Mouse (Mus musculus) MEL (cell line): ENCODE measurements around the gene Xpo6. TPM values are rescaled to one million over a fixed set of nuclear protein-coding genes. Genes with fewer than 3 reads are reported as not detected.

Source experiments
- DNase-seq: peaks from one replicate; pipeline ENCODE4 v3.0.0; 2011; ENCODE audit warnings: low read depth, low spot score
- H3K27ac ChIP-seq: 2 replicates; pipeline ENCODE4 v1.5.1; 2012; ENCODE audit warnings: low read depth, mild to moderate bottlenecking, control low read depth, low read length, moderate library complexity; ENCODE audit not compliant: control insufficient read depth
- H3K27me3 ChIP-seq, 2 experiments: fragments of 150-350 bp in 1 of 2; sonication (generic) in 1 of 2; 2 replicates each; pipeline ENCODE4 v1.6.1; 2012; ENCODE audit warnings: low read length in 2 of 2, mild to moderate bottlenecking in 2 of 2, improper control_type of control experiment in 1 of 2, moderate library complexity in 1 of 2; ENCODE audit not compliant: insufficient read depth in 2 of 2, control insufficient read depth in 1 of 2
- H3K36me3 ChIP-seq, 2 experiments: 2 replicates each; pipeline ENCODE4 v1.6.1; 2012 to 2014; ENCODE audit warnings: low read length in 2 of 2, improper control_type of control experiment in 1 of 2, inconsistent platforms in 1 of 2, mild to moderate bottlenecking in 1 of 2; ENCODE audit not compliant: insufficient read depth in 2 of 2, control insufficient read depth in 1 of 2
- H3K4me1 ChIP-seq, 2 experiments: fragments of 150-350 bp in 1 of 2; sonication (generic) in 1 of 2; 2 replicates each; pipeline ENCODE4 v1.6.1; 2012; ENCODE audit warnings: low read length in 2 of 2, improper control_type of control experiment in 1 of 2, mild to moderate bottlenecking in 1 of 2; ENCODE audit not compliant: insufficient read depth in 2 of 2, control insufficient read depth in 1 of 2
- H3K4me3 ChIP-seq, 2 experiments: fragments of 150-350 bp in 1 of 2; sonication (generic) in 1 of 2; 2 replicates each; pipeline ENCODE4 v1.5.1; 2012; ENCODE audit warnings: low read depth in 2 of 2, low read length in 2 of 2, mild to moderate bottlenecking in 2 of 2, moderate library complexity in 2 of 2, control low read depth in 1 of 2, improper control_type of control experiment in 1 of 2; ENCODE audit not compliant: control insufficient read depth in 1 of 2, insufficient read depth in 1 of 2
- H3K79me2 ChIP-seq: 2 replicates; pipeline ENCODE4 v1.6.1; 2012; ENCODE audit warnings: mild to moderate bottlenecking, low read length, moderate library complexity; ENCODE audit not compliant: control insufficient read depth, poor library complexity, insufficient read depth
- H3K9ac ChIP-seq: 2 replicates; pipeline ENCODE4 v1.6.1; 2012; ENCODE audit warnings: low read depth, mild to moderate bottlenecking, control low read depth, low read length, moderate library complexity; ENCODE audit not compliant: control insufficient read depth, poor library complexity, severe bottlenecking
- H3K9me3 ChIP-seq: fragments of 150-350 bp; sonication (generic); replicated peaks from 2 replicates; pipeline ENCODE4 v1.6.1; 2012; ENCODE audit warnings: mild to moderate bottlenecking, low read length, improper control_type of control experiment, moderate library complexity; ENCODE audit not compliant: insufficient read depth
- BHLHE40 ChIP-seq: IDR thresholded peaks from 2 replicates; pipeline ENCODE4 v1.6.1; 2012; ENCODE audit warnings: low read depth, mild to moderate bottlenecking, inconsistent platforms, low read length, improper control_type of control experiment, borderline replicate concordance
- CHD1 ChIP-seq: IDR thresholded peaks from 2 replicates; pipeline ENCODE4 v1.6.1; 2012; ENCODE audit warnings: low read depth, mild to moderate bottlenecking, inconsistent platforms, low read length, improper control_type of control experiment
- CTCF ChIP-seq, 3 experiments: IDR thresholded peaks in 2 of 3; conservative IDR thresholded peaks in 1 of 3; 2 replicates each; pipeline ENCODE4 v1.5.1; 2011 to 2012; ENCODE audit warnings: low read length in 3 of 3, low read depth in 2 of 3, mild to moderate bottlenecking in 2 of 3, improper control_type of control experiment in 1 of 3, inconsistent platforms in 1 of 3, mixed read lengths in 1 of 3, moderate library complexity in 1 of 3; ENCODE audit not compliant: control insufficient read depth in 1 of 3, insufficient read depth in 1 of 3, poor library complexity in 1 of 3, severe bottlenecking in 1 of 3
- E2F4 ChIP-seq: IDR thresholded peaks from 2 replicates; pipeline ENCODE4 v1.6.1; 2011; ENCODE audit warnings: low read depth, low read length, improper control_type of control experiment, borderline replicate concordance
- EP300 ChIP-seq, 2 experiments: IDR thresholded peaks; 2 replicates each; pipeline ENCODE4 v1.6.1; 2011; ENCODE audit warnings: improper control_type of control experiment in 2 of 2, low read length in 2 of 2, low read depth in 1 of 2, mild to moderate bottlenecking in 1 of 2
- GABPA ChIP-seq: IDR thresholded peaks from 2 replicates; pipeline ENCODE4 v1.6.1; 2012; ENCODE audit warnings: low read depth, mild to moderate bottlenecking, inconsistent platforms, low read length, improper control_type of control experiment, moderate library complexity
- HCFC1 ChIP-seq: IDR thresholded peaks from 2 replicates; pipeline ENCODE4 v1.6.1; 2012; ENCODE audit warnings: low read depth, mild to moderate bottlenecking, inconsistent platforms, low read length, improper control_type of control experiment, moderate library complexity
- JUND ChIP-seq: IDR thresholded peaks from 2 replicates; pipeline ENCODE4 v1.6.1; 2011; ENCODE audit warnings: low read depth, mild to moderate bottlenecking, improper control_type of control experiment, low read length
- MAFK ChIP-seq: IDR thresholded peaks from 2 replicates; pipeline ENCODE4 v1.6.1; 2011; ENCODE audit warnings: low read depth, mild to moderate bottlenecking, low read length, improper control_type of control experiment, borderline replicate concordance
- MAX ChIP-seq: IDR thresholded peaks from 2 replicates; pipeline ENCODE4 v1.6.1; 2011; ENCODE audit warnings: low read length, improper control_type of control experiment
- MAZ ChIP-seq: IDR thresholded peaks from 2 replicates; pipeline ENCODE4 v1.6.1; 2012; ENCODE audit warnings: low read depth, mild to moderate bottlenecking, inconsistent platforms, low read length, improper control_type of control experiment
- MXI1 ChIP-seq: IDR thresholded peaks from 2 replicates; pipeline ENCODE4 v1.6.1; 2011; ENCODE audit warnings: mild to moderate bottlenecking, low read depth, low read length, improper control_type of control experiment
- MYC ChIP-seq: IDR thresholded peaks from 2 replicates; pipeline ENCODE4 v1.6.1; 2011; ENCODE audit warnings: low read depth, mild to moderate bottlenecking, low read length, improper control_type of control experiment, moderate library complexity
- NELFE ChIP-seq: IDR thresholded peaks from 2 replicates; pipeline ENCODE4 v1.6.1; 2011; ENCODE audit warnings: low read depth, low read length, improper control_type of control experiment
- NRF1 ChIP-seq: IDR thresholded peaks from 2 replicates; pipeline ENCODE4 v1.6.1; 2014; ENCODE audit warnings: low read depth, mild to moderate bottlenecking, inconsistent platforms, low read length, improper control_type of control experiment, moderate library complexity; ENCODE audit not compliant: poor library complexity, insufficient read depth, severe bottlenecking
- POLR2AphosphoS2 ChIP-seq: IDR thresholded peaks from 2 replicates; pipeline ENCODE4 v1.6.1; 2011; ENCODE audit warnings: low read length, improper control_type of control experiment
- SMC3 ChIP-seq: IDR thresholded peaks from 2 replicates; pipeline ENCODE4 v1.6.1; 2011; ENCODE audit warnings: low read depth, low read length, improper control_type of control experiment
- TAL1 ChIP-seq: IDR thresholded peaks from 2 replicates; pipeline ENCODE4 v1.6.1; 2012; ENCODE audit warnings: mild to moderate bottlenecking, inconsistent platforms, low read length, moderate library complexity, mixed read lengths
- TBP ChIP-seq: IDR thresholded peaks from 2 replicates; pipeline ENCODE4 v1.8.0; 2011; ENCODE audit warnings: low read depth, low read length, improper control_type of control experiment
- TCF12 ChIP-seq: IDR thresholded peaks from 2 replicates; pipeline ENCODE4 v1.6.1; 2014; ENCODE audit warnings: low read depth, mild to moderate bottlenecking, inconsistent platforms, low read length, improper control_type of control experiment, moderate library complexity
- UBTF ChIP-seq: IDR thresholded peaks from 2 replicates; pipeline ENCODE4 v1.6.1; 2012; ENCODE audit warnings: low read depth, mild to moderate bottlenecking, inconsistent platforms, low read length, improper control_type of control experiment, moderate library complexity, borderline replicate concordance; ENCODE audit not compliant: insufficient read depth
- ZC3H11A ChIP-seq: IDR thresholded peaks from 2 replicates; pipeline ENCODE4 v1.6.1; 2012; ENCODE audit warnings: low read depth, mild to moderate bottlenecking, inconsistent platforms, low read length, improper control_type of control experiment
- ZKSCAN1 ChIP-seq: IDR thresholded peaks from 2 replicates; pipeline ENCODE4 v1.6.1; 2012; ENCODE audit warnings: low read depth, mild to moderate bottlenecking, inconsistent platforms, low read length, improper control_type of control experiment, moderate library complexity
- ZMIZ1 ChIP-seq: IDR thresholded peaks from 2 replicates; pipeline ENCODE4 v1.6.1; 2012; ENCODE audit warnings: low read depth, mild to moderate bottlenecking, inconsistent platforms, low read length, improper control_type of control experiment, moderate library complexity
- polyA plus RNA-seq, 2 experiments: library from polyadenylated mRNA; stranded (reverse) in 1 of 2; unstranded in 1 of 2; fragments of >175 nt in 1 of 2; fragments of >200 nt in 1 of 2; gene quantifications; 2 replicates each; pipeline versions ENCODE4 v1.2.1 to v1.2.4; 2012; ENCODE audit warnings: low replicate concordance in 2 of 2, low read depth in 1 of 2; ENCODE audit not compliant: insufficient read length in 2 of 2, insufficient read depth in 1 of 2, missing spikeins in 1 of 2
- total RNA-seq: library from RNA; depleted of rRNA; stranded (reverse); fragments of 300-350 nt; gene quantifications from 2 replicates; pipeline ENCODE4 v1.2.3, GENCODE M21; 2012

The Xpo6 gene
- total and polyA plus RNA-seq, 3 experiments = 89.3 to 365 (median 197) TPM

- no peak for TF ChIP-seq ZMIZ1
- peak; percentile 30; the same call in 1 of the 2 replicates for TF ChIP-seq TCF12
- TF ChIP-seq MAX = peak; percentile 65
- TF ChIP-seq NELFE = no peak
- TF ChIP-seq MYC = peak; percentile 85
- peak; percentile 72 for TF ChIP-seq MXI1
- TF ChIP-seq MAFK = no peak
- no peak for TF ChIP-seq TAL1
- no peak for TF ChIP-seq ZKSCAN1
Observed at GRCm38 (mm10) chr7:126180956-126181355, 19.3 kb downstream of the Xpo6 start (continued).

GRCm38 (mm10) chr7:126178804-126179203 is 21.5 kb downstream of the Xpo6 start:
- H3K36me3 ChIP-seq = peaks cover 13 to 41% of the 10 kb centered on the region in 2 experiments
- peaks cover 30 to 36% of the 10 kb centered on the region in 2 experiments for H3K4me1 ChIP-seq
- no peak overlapping the region for H3K4me3 ChIP-seq
- no peak overlapping the region for H3K27ac ChIP-seq
- H3K27me3 ChIP-seq = no peaks in the 10 kb centered on the region
- DNase-seq = no peak
- H3K79me2 ChIP-seq = peaks cover 72% of the 10 kb centered on the region
- no peaks in the 10 kb centered on the region for H3K9me3 ChIP-seq
- H3K9ac ChIP-seq = no peak overlapping the region
- TF ChIP-seq EP300 (IDR thresholded peaks at IDR 0.05; ENCODE audit: low read depth in 1 of 2, low read length in 2 of 2) (no peak), JUND (no peak)

- peaks cover 10% of the 10 kb centered on the region in 2 experiments for H3K4me1 ChIP-seq
- no peak overlapping the region for H3K4me3 ChIP-seq
- DNase-seq = no peak
- H3K27ac ChIP-seq = no peak overlapping the region
- no peaks in the 10 kb centered on the region for H3K9me3 ChIP-seq
- TF ChIP-seq CTCF (IDR thresholded peaks at IDR 0.05 in 2 of 3, conservative IDR thresholded peaks at IDR 0.05 in 1 of 3; ENCODE audit: control insufficient read depth in 1 of 3, insufficient read depth in 1 of 3, low read depth in 2 of 3, low read length in 3 of 3, poor library complexity in 1 of 3, severe bottlenecking in 1 of 3) (peak in 2 of 3 experiments; percentile 18 to 59; a peak in 3 of 6 replicates), E2F4 (no peak)
- peaks cover 57% of the 10 kb centered on the region for H3K79me2 ChIP-seq
- H3K36me3 ChIP-seq = peaks cover 14 to 17% of the 10 kb centered on the region in 2 experiments
- no peak overlapping the region for H3K9ac ChIP-seq
- no peaks in the 10 kb centered on the region for H3K27me3 ChIP-seq
Observed at GRCm38 (mm10) chr7:126175999-126176398, 24.3 kb downstream of the Xpo6 start.

GRCm38 (mm10) chr7:126175456-126175855 is 24.8 kb downstream of the Xpo6 start:
- H3K36me3 ChIP-seq = peaks cover 9 to 20% of the 10 kb centered on the region in 2 experiments
- H3K4me1 ChIP-seq = peaks cover 5% of the 10 kb centered on the region in 2 experiments
- no peaks in the 10 kb centered on the region for H3K9me3 ChIP-seq
- DNase-seq = no peak
- peaks cover 52% of the 10 kb centered on the region for H3K79me2 ChIP-seq
- H3K27ac ChIP-seq = no peak overlapping the region
- no peak overlapping the region for H3K9ac ChIP-seq
- no peaks in the 10 kb centered on the region for H3K27me3 ChIP-seq
- no peak overlapping the region for H3K4me3 ChIP-seq
- TF ChIP-seq HCFC1 (no peak), BHLHE40 (no peak), ZMIZ1 (no peak), ZC3H11A (no peak), CHD1 (no peak), UBTF (no peak), JUND (no peak), SMC3 (no peak), NELFE (no peak), CTCF (IDR thresholded peaks at IDR 0.05 in 2 of 3, conservative IDR thresholded peaks at IDR 0.05 in 1 of 3; ENCODE audit: control insufficient read depth in 1 of 3, insufficient read depth in 1 of 3, low read depth in 2 of 3, low read length in 3 of 3, poor library complexity in 1 of 3, severe bottlenecking in 1 of 3) (no peak), MXI1 (no peak), TBP (no peak), MAZ (no peak), POLR2AphosphoS2 (no peak), NRF1 (no peak), GABPA (no peak)
